ENCODE assay signal across 8 mouse cellular contexts in the genomic region with DNA sequence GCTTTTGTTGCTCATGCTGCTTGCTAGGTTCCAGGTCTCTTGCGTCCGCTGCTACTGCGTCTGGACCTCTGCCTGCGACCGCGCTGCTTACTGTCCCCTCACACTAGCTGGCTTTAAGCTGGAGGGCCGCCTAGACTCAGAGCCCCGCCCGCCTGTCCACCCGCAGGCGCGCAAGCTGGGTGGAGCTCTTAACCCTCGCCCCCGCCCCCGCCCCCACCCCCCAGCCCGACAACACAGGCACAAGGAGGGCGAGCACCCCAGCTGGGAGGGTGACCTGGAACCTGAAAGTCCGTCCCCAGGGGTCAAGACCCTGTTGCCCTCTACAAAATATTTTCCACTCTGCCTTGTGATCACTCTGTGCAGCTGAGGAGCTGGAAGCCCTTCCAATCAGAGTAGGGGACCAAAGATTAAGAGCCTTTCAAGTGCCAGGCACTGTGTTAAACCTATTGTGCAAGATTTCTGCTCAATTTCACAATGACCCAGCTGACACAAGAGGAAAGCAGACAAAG. TPM values are rescaled to one million over a fixed set of nuclear protein-coding genes. Genes with fewer than 3 reads are reported as not detected.
DNase-seq lines count a peak whose midpoint lies in the region; ATAC-seq and TF ChIP-seq lines count a peak whose summit lies in the region.

A gene (minus strand): TSS at position 106 of the 509 bp plus-strand sequence.

- H3K4me3 ChIP-seq in embryonic facial prominence, embryonic 11.5 days (ENCODE audit: low read depth, low read length) = peak within 1 kb of the TSS; percentile 18
- peak within 1 kb of the TSS; percentile 47 for H3K4me3 ChIP-seq in heart, embryonic 10.5 days
- 0 out of 2 replicates have a peak within 1 kb of the TSS, but pooled peaks have one; percentile 5 for H3K4me3 ChIP-seq in kidney, postnatal 0 days (replicated peaks; ENCODE audit: low read depth, low read length)
- H3K4me3 ChIP-seq in liver, embryonic 14.5 days (ENCODE audit: insufficient read depth in 1 of 2, low read depth in 2 of 2, low read length in 2 of 2) = peak within 1 kb of the TSS; percentile 26 to 46
- peak within 1 kb of the TSS; percentile 7; the same call in 1 of the 2 replicates for H3K4me3 ChIP-seq in neural tube, embryonic 14.5 days (ENCODE audit: low read depth, low read length)

- no peaks in the 10 kb centered on the region for H3K9me3 ChIP-seq in embryonic facial prominence, embryonic 11.5 days (replicated peaks; ENCODE audit: control insufficient read depth, low read length)
- no peaks in the 10 kb centered on the region for H3K9me3 ChIP-seq in heart, embryonic 10.5 days
- no peaks in the 10 kb centered on the region for H3K9me3 ChIP-seq in kidney, postnatal 0 days (replicated peaks; ENCODE audit: low read length)
- H3K9me3 ChIP-seq in liver, embryonic 14.5 days (ENCODE audit: control insufficient read depth, low read length) = no peaks in the 10 kb centered on the region
- H3K9me3 ChIP-seq in neural tube, embryonic 14.5 days (ENCODE audit: control insufficient read depth, low read length) = no peaks in the 10 kb centered on the region

- no peak within 1 kb of the TSS for H3K27ac ChIP-seq in embryonic facial prominence, embryonic 11.5 days (replicated peaks; ENCODE audit: low read depth, low read length)
- peak within 1 kb of the TSS; percentile 72; the same call in 1 of the 2 replicates for H3K27ac ChIP-seq in heart, embryonic 10.5 days
- no peak within 1 kb of the TSS for H3K27ac ChIP-seq in kidney, postnatal 0 days
- H3K27ac ChIP-seq in liver, embryonic 14.5 days = no peak within 1 kb of the TSS
- no peak within 1 kb of the TSS for H3K27ac ChIP-seq in neural tube, embryonic 14.5 days (ENCODE audit: low read depth, low read length)

- H3K4me1 ChIP-seq in embryonic facial prominence, embryonic 11.5 days (ENCODE audit: control insufficient read depth, insufficient read depth, low read length) = no peaks in the 10 kb centered on the region
- no peaks in the 10 kb centered on the region for H3K4me1 ChIP-seq in heart, embryonic 10.5 days
- no peaks in the 10 kb centered on the region for H3K4me1 ChIP-seq in kidney, postnatal 0 days (replicated peaks; ENCODE audit: insufficient read depth, low read length)
- H3K4me1 ChIP-seq in liver, embryonic 14.5 days (replicated peaks; ENCODE audit: control insufficient read depth in 2 of 2, insufficient read depth in 2 of 2, low read length in 1 of 2) = no peaks in the 10 kb centered on the region
- no peaks in the 10 kb centered on the region for H3K4me1 ChIP-seq in neural tube, embryonic 14.5 days (ENCODE audit: control insufficient read depth, insufficient read depth, low read length)

- H3K36me3 ChIP-seq in embryonic facial prominence, embryonic 11.5 days (replicated peaks; ENCODE audit: control insufficient read depth, insufficient read depth, low read depth, low read length) = no peaks in the 10 kb centered on the region
- H3K36me3 ChIP-seq in heart, embryonic 10.5 days = no peaks in the 10 kb centered on the region
- H3K36me3 ChIP-seq in kidney, postnatal 0 days (ENCODE audit: insufficient read depth, low read length) = no peaks in the 10 kb centered on the region
- H3K36me3 ChIP-seq in liver, embryonic 14.5 days (replicated peaks; ENCODE audit: control insufficient read depth, insufficient read depth, low read depth) = no peaks in the 10 kb centered on the region
- H3K36me3 ChIP-seq in neural tube, embryonic 14.5 days (ENCODE audit: control insufficient read depth, insufficient read depth, low read length) = no peaks in the 10 kb centered on the region

- H3K27me3 ChIP-seq in embryonic facial prominence, embryonic 11.5 days (ENCODE audit: control insufficient read depth, insufficient read depth, low read length) = no peaks in the 10 kb centered on the region
- H3K27me3 ChIP-seq in heart, embryonic 10.5 days (ENCODE audit: insufficient read depth, poor library complexity, severe bottlenecking) = no peaks in the 10 kb centered on the region
- H3K27me3 ChIP-seq in kidney, postnatal 0 days (ENCODE audit: insufficient read depth, low read length) = no peaks in the 10 kb centered on the region
- H3K27me3 ChIP-seq in liver, embryonic 14.5 days (ENCODE audit: control insufficient read depth, insufficient read depth, low read length) = no peaks in the 10 kb centered on the region
- H3K27me3 ChIP-seq in neural tube, embryonic 14.5 days (ENCODE audit: control insufficient read depth, insufficient read depth, low read length) = no peaks in the 10 kb centered on the region

- DNase-seq in cerebellum, postnatal 25 days = peak; percentile 3 to 9
- no peak for DNase-seq in cerebellum, adult 11-12 months
- peak; percentile 3 for DNase-seq in embryonic facial prominence, embryonic 11.5 days (ENCODE audit: low spot score)
- DNase-seq in heart, embryonic 10.5 days (ENCODE audit: low spot score) = no peak
- peak; percentile 23 for DNase-seq in kidney, postnatal 0 days (ENCODE audit: low spot score)
- no peak for DNase-seq in liver, embryonic 14.5 days (ENCODE audit: low read depth in 3 of 3, low spot score in 3 of 3)

- H3K9ac ChIP-seq in embryonic facial prominence, embryonic 11.5 days (replicated peaks; ENCODE audit: low read length) = peak within 1 kb of the TSS; percentile 47
- H3K9ac ChIP-seq in kidney, postnatal 0 days (ENCODE audit: low read depth, low read length) = no peak within 1 kb of the TSS
- no peak within 1 kb of the TSS for H3K9ac ChIP-seq in liver, embryonic 14.5 days (replicated peaks)
- no peak within 1 kb of the TSS for H3K9ac ChIP-seq in neural tube, embryonic 14.5 days (replicated peaks; ENCODE audit: low read depth, low read length)

- TF ChIP-seq CTCF in kidney, postnatal 0 days (IDR thresholded peaks at IDR 0.05; ENCODE audit: low read depth) = no peak
- TF ChIP-seq CTCF in liver, embryonic 14.5 days (IDR thresholded peaks at IDR 0.05; ENCODE audit: low read depth) = no peak

- TF ChIP-seq EP300 in liver, embryonic 14.5 days (IDR thresholded peaks at IDR 0.05; ENCODE audit: low read depth) = no peak

- H3K4me2 ChIP-seq in embryonic facial prominence, embryonic 11.5 days (ENCODE audit: low read depth, low read length) = peak within 1 kb of the TSS; percentile 36
- peak within 1 kb of the TSS; percentile 49 for H3K4me2 ChIP-seq in kidney, postnatal 0 days (ENCODE audit: low read length)
- peak within 1 kb of the TSS; percentile 24; the same call in 1 of the 2 replicates for H3K4me2 ChIP-seq in liver, embryonic 14.5 days (ENCODE audit: low read depth)
- peak within 1 kb of the TSS; percentile 38 for H3K4me2 ChIP-seq in neural tube, embryonic 14.5 days (ENCODE audit: low read depth, low read length)

- ATAC-seq in embryonic facial prominence, embryonic 11.5 days (replicated peaks; ENCODE audit: insufficient number of reproducible peaks, low FRiP score, low TSS enrichment, low read depth) = 0 out of 2 replicates have a peak, but pooled peaks have one; percentile 34
- ATAC-seq in kidney, postnatal 0 days (replicated peaks; ENCODE audit: low FRiP score, low read depth) = no peak; the same call in 1 of the 2 replicates
- ATAC-seq in liver, embryonic 14.5 days (ENCODE audit: insufficient read depth) = peak; percentile 65
- ATAC-seq in neural tube, embryonic 14.5 days (ENCODE audit: low read depth) = peak; percentile 41; the same call in 1 of the 2 replicates
- no peak for ATAC-seq in CD4-positive, CD25-positive, alpha-beta regulatory T cell, adult 4 months

- 18% methylated on average over 18 of the region's 18 CpGs for WGBS in embryonic facial prominence, embryonic 11.5 days
- 17% methylated on average over 18 of the region's 18 CpGs for WGBS in heart, embryonic 10.5 days
- 23% methylated on average over 18 of the region's 18 CpGs for WGBS in kidney, postnatal 0 days
- WGBS in liver, embryonic 14.5 days (ENCODE audit: insufficient replicate concordance) = 7% methylated on average over 18 of the region's 18 CpGs
- 14% methylated on average over 18 of the region's 18 CpGs for WGBS in neural tube, embryonic 14.5 days

RNA-seq across cellular contexts. Expression of the gene that starts here (rescaled TPM):
- 20.2 and 25.7 TPM in 2 replicates for polyA plus RNA-seq in embryonic facial prominence, embryonic 11.5 days (2014; fragmentation: Nextera tagmentation; extraction: Ambion mirVana)
- 8.2 and 10.8 TPM in 2 replicates for polyA plus RNA-seq in heart, embryonic 10.5 days (2016; fragmentation: Nextera tagmentation; extraction: Ambion mirVana)
- polyA plus RNA-seq in kidney, postnatal 0 days (2015; fragmentation: Nextera tagmentation; extraction: Ambion mirVana) = 2.6 and 3.4 TPM in 2 replicates
- 15.5 and 19.8 TPM in 2 replicates for polyA plus RNA-seq in liver, embryonic 14.5 days (2012; rRNA removed)
- polyA plus RNA-seq in liver, embryonic 14.5 days (2014; fragmentation: Nextera tagmentation; extraction: Ambion mirVana) = 40.1 and 42.9 TPM in 2 replicates
- polyA plus RNA-seq in neural tube, embryonic 14.5 days (2014; fragmentation: Nextera tagmentation; extraction: Ambion mirVana) = 2.8 and 3.3 TPM in 2 replicates
- polyA plus RNA-seq in CD4-positive, CD25-positive, alpha-beta regulatory T cell, adult 4 months (2017; shearing (Covaris generic)) = not detected

Comparison
In these comparisons a context has a peak if more than half of its experiments do, and no peak if none do; other contexts are left out.
1. DNase-seq: peak in cerebellum, postnatal 25 days (2 of 2), embryonic facial prominence, embryonic 11.5 days (single experiment) and kidney, postnatal 0 days (single experiment); none in cerebellum, adult 11-12 months (single experiment), heart, embryonic 10.5 days (single experiment) and liver, embryonic 14.5 days (0 of 3).
2. ATAC-seq: peak in embryonic facial prominence, embryonic 11.5 days (single experiment), liver, embryonic 14.5 days (single experiment) and neural tube, embryonic 14.5 days (single experiment); none in kidney, postnatal 0 days (single experiment) and CD4-positive, CD25-positive, alpha-beta regulatory T cell, adult 4 months (single experiment).
3. Peak in every context shown above with its lines, with median percentiles within 50 percentile points of each other: H3K4me2 ChIP-seq and H3K4me3 ChIP-seq.